Mouse (Mus musculus) C2C12 (cell line): ENCODE results near the gene Ankrd40.

Experiments used
- CTCF ChIP-seq: IDR thresholded peaks from one replicate; pipeline ENCODE4 v1.5.1; 2011; ENCODE audit not compliant: control insufficient read depth, insufficient read depth, insufficient read length
- MAX ChIP-seq: IDR thresholded peaks from one replicate; pipeline ENCODE4 v1.6.1; 2011; ENCODE audit warnings: mild to moderate bottlenecking, control low read depth
- USF1 ChIP-seq: IDR thresholded peaks from one replicate; pipeline ENCODE4 v1.6.1; 2011; ENCODE audit warnings: low read depth, mild to moderate bottlenecking, control low read depth, moderate library complexity

GRCm38 (mm10) chr11:94329270-94329891, 1.6 kb downstream of the Ankrd40 start:
- no peak for TF ChIP-seq CTCF
- TF ChIP-seq MAX: no peak
- TF ChIP-seq USF1: no peak
